Comparison of ENCODE assay signal across 8 mouse cellular contexts in genomic region chr16:22118716-22119501, GRCm38 (mm10). TPM values are rescaled to one million over a fixed set of nuclear protein-coding genes. Genes with fewer than 3 reads are reported as not detected.
DNase-seq lines count a peak whose midpoint lies in the region; ATAC-seq and TF ChIP-seq lines count a peak whose summit lies in the region.

No protein-coding gene starts in this region.

- no peak overlapping the region for H3K9ac ChIP-seq in liver, adult 2 months (ENCODE audit: low read depth, low read length)
- H3K9ac ChIP-seq in hindbrain, embryonic 14.5 days: no peak overlapping the region

- H3K4me3 ChIP-seq in liver, adult 2 months (ENCODE audit: insufficient read depth, low read depth, low read length): no peak overlapping the region
- peak overlapping the region; percentile 37; the same call in 1 of the 2 replicates for H3K4me3 ChIP-seq in kidney, adult 2 months (ENCODE audit: insufficient read depth, low read depth, low read length)
- H3K4me3 ChIP-seq in hindbrain, embryonic 14.5 days (replicated peaks; ENCODE audit: low read length): no peak overlapping the region

- no peak overlapping the region for H3K4me2 ChIP-seq in hindbrain, embryonic 14.5 days (replicated peaks)

- TF ChIP-seq POLR2A in liver, adult 2 months (IDR thresholded peaks at IDR 0.05; ENCODE audit: extremely low read depth, insufficient read depth, low read length): no peak
- TF ChIP-seq POLR2A in kidney, adult 2 months (IDR thresholded peaks at IDR 0.05; ENCODE audit: low read depth, low read length): no peak

- peak; percentile 29 for DNase-seq in liver, adult 2 months (ENCODE audit: extremely low read depth, low read depth, low spot score)
- no peak for DNase-seq in liver
- DNase-seq in brain, adult 2 months (ENCODE audit: low read depth, low spot score): peak; percentile 65
- DNase-seq in kidney, adult 2 months: peak; percentile 76
- DNase-seq in splenic B cell, adult 2 months (ENCODE audit: low read depth, low spot score): peak; percentile 65
- no peak for DNase-seq in hindbrain, embryonic 14.5 days (ENCODE audit: low spot score)
- no peak for DNase-seq in urinary bladder, adult 2 months (ENCODE audit: low spot score)
- no peak for DNase-seq in gastrocnemius, postnatal 14 days

- 79% methylated on average over 14 of the region's 14 CpGs for WGBS in liver, adult 2 months
- 55% methylated on average over 14 of the region's 14 CpGs for WGBS in kidney, adult 2 months
- 86% methylated on average over 14 of the region's 14 CpGs for WGBS in hindbrain, embryonic 14.5 days

- ATAC-seq in hindbrain, embryonic 14.5 days (ENCODE audit: low FRiP score): no peak

- intact Hi-C loops in gastrocnemius, postnatal 14 days (cut with DNase I; ENCODE audit: low total_unique reads): no loop called here

- H3K36me3 ChIP-seq in liver, adult 2 months (ENCODE audit: control insufficient read depth, insufficient read depth, low read length): no peaks in the 10 kb centered on the region
- no peaks in the 10 kb centered on the region for H3K36me3 ChIP-seq in kidney, adult 2 months (ENCODE audit: control insufficient read depth, insufficient read depth, low read length)
- no peaks in the 10 kb centered on the region for H3K36me3 ChIP-seq in splenic B cell, adult 2 months (ENCODE audit: control insufficient read depth, insufficient read depth, low read length, poor library complexity, severe bottlenecking)
- H3K36me3 ChIP-seq in hindbrain, embryonic 14.5 days (replicated peaks; ENCODE audit: control insufficient read depth, insufficient read depth): no peaks in the 10 kb centered on the region

- H3K4me1 ChIP-seq in liver, adult 2 months (ENCODE audit: control insufficient read depth, insufficient read depth, low read length): no peaks in the 10 kb centered on the region
- H3K4me1 ChIP-seq in kidney, adult 2 months (ENCODE audit: control insufficient read depth, insufficient read depth, low read length): no peaks in the 10 kb centered on the region
- no peaks in the 10 kb centered on the region for H3K4me1 ChIP-seq in hindbrain, embryonic 14.5 days (replicated peaks; ENCODE audit: control insufficient read depth, insufficient read depth, low read length)

- H3K79me2 ChIP-seq in liver, adult 2 months (ENCODE audit: control insufficient read depth, insufficient read depth, low read length): no peaks in the 10 kb centered on the region

- H3K27me3 ChIP-seq in liver, adult 2 months (ENCODE audit: control insufficient read depth, insufficient read depth, low read length): no peaks in the 10 kb centered on the region
- H3K27me3 ChIP-seq in kidney, adult 2 months (replicated peaks; ENCODE audit: control insufficient read depth, insufficient read depth, low read length): no peaks in the 10 kb centered on the region
- H3K27me3 ChIP-seq in splenic B cell, adult 2 months (ENCODE audit: control insufficient read depth, insufficient read depth, low read length, poor library complexity, severe bottlenecking): no peaks in the 10 kb centered on the region
- H3K27me3 ChIP-seq in hindbrain, embryonic 14.5 days (ENCODE audit: control insufficient read depth, insufficient read depth, low read length): no peaks in the 10 kb centered on the region

- no peak overlapping the region for H3K27ac ChIP-seq in liver, adult 2 months (replicated peaks; ENCODE audit: insufficient read depth, low read depth, low read length)
- peak overlapping the region; percentile 73 for H3K27ac ChIP-seq in kidney, adult 2 months (ENCODE audit: insufficient read depth, low read depth, low read length)
- no peak overlapping the region for H3K27ac ChIP-seq in hindbrain, embryonic 14.5 days

- no peak for TF ChIP-seq CTCF in liver, adult 2 months (IDR thresholded peaks at IDR 0.05; ENCODE audit: low read depth, low read length)
- TF ChIP-seq CTCF in kidney, adult 2 months (conservative IDR thresholded peaks at IDR 0.05; ENCODE audit: insufficient read depth, insufficient read length, low read depth, low read length): no peak

- H3K9me3 ChIP-seq in hindbrain, embryonic 14.5 days (ENCODE audit: control insufficient read depth, low read length): no peaks in the 10 kb centered on the region

RNA-seq across cellular contexts. Expression of gene Igf2bp2, which starts 44.2 kb away (rescaled TPM):
- 0.27 and 0.37 TPM in 2 replicates for total RNA-seq in liver, adult 2 months (2014; rRNA removed)
- polyA plus RNA-seq in liver, adult 2 months (2012; rRNA removed): 0.22 and 0.81 TPM in 2 replicates
- 2.1 and 2.3 TPM in 2 replicates for polyA plus RNA-seq in kidney, adult 2 months (2012; rRNA removed)
- 19.4 and 21.6 TPM in 2 replicates for polyA plus RNA-seq in hindbrain, embryonic 14.5 days (2014; fragmentation: Nextera tagmentation; extraction: Ambion mirVana)
- polyA plus RNA-seq in urinary bladder, adult 2 months (2012; rRNA removed): 2.6 and 5.1 TPM in 2 replicates
- 1 to 10 TPM; 4.7 to 6.9 TPM for total RNA-seq in gastrocnemius, postnatal 14 days (2021)

Comparison
In these comparisons a context has a peak if more than half of its experiments do, and no peak if none do; other contexts are left out.
1. DNase-seq: peak in liver, adult 2 months (single experiment), brain, adult 2 months (single experiment), kidney, adult 2 months (single experiment) and splenic B cell, adult 2 months (single experiment); none in liver (single experiment), hindbrain, embryonic 14.5 days (single experiment), urinary bladder, adult 2 months (single experiment) and gastrocnemius, postnatal 14 days (single experiment).